Mouse (Mus musculus) neural tube, embryonic 13.5 days (tissue): ENCODE measurements around the gene Sirt4. TPM values are rescaled to one million over a fixed set of nuclear protein-coding genes. Genes with fewer than 3 reads are reported as not detected.
A peak's percentile ranks its signal among the peaks of the same experiment; 100 is the strongest.

ENCODE experiments used
- ATAC-seq: fragments of 200-750 bp; cut with Nextera tagmentation; 2 replicates; pipeline ENCODE4 v1.8.0; 2017; ENCODE audit warnings: low read depth, mild to moderate bottlenecking, moderate TSS enrichment, moderate library complexity
- H3K27ac ChIP-seq: fragments of 300-500 bp; sonication (generic); replicated peaks from 2 replicates; pipeline ENCODE4 v1.5.1; 2015; ENCODE audit warnings: moderate library complexity, mild to moderate bottlenecking, inconsistent platforms
- H3K27me3 ChIP-seq: fragments of 300-500 bp; sonication (generic); 2 replicates; pipeline ENCODE4 v1.6.1; 2015; ENCODE audit warnings: mild to moderate bottlenecking, inconsistent platforms
- H3K36me3 ChIP-seq: fragments of 300-500 bp; sonication (generic); 2 replicates; pipeline ENCODE4 v1.6.1; 2015; ENCODE audit warnings: mild to moderate bottlenecking, inconsistent platforms
- H3K4me1 ChIP-seq: fragments of 300-500 bp; sonication (generic); replicated peaks from 2 replicates; pipeline ENCODE4 v1.6.1; 2015; ENCODE audit warnings: inconsistent platforms
- H3K4me2 ChIP-seq: fragments of 300-500 bp; sonication (generic); 2 replicates; pipeline ENCODE4 v1.6.1; 2015; ENCODE audit warnings: inconsistent platforms, mild to moderate bottlenecking, moderate library complexity
- H3K4me3 ChIP-seq: fragments of 300-500 bp; sonication (generic); 2 replicates; pipeline ENCODE4 v1.5.1; 2015; ENCODE audit warnings: mild to moderate bottlenecking, inconsistent platforms
- H3K9ac ChIP-seq: fragments of 300-500 bp; sonication (generic); 2 replicates; pipeline ENCODE4 v1.6.1; 2015; ENCODE audit warnings: moderate library complexity, mild to moderate bottlenecking, inconsistent platforms
- H3K9me3 ChIP-seq: fragments of 300-500 bp; sonication (generic); 2 replicates; pipeline ENCODE4 v1.6.1; 2016; ENCODE audit warnings: inconsistent platforms
- WGBS: fragments of 180-500 bp; shearing (Covaris S2); methylation state at CpG from one replicate; pipeline ENCODE4 v1.1.7; 2015; 5-methylcytosine and 5-hydroxymethylcytosine counted together
- polyA plus RNA-seq: library from polyadenylated mRNA; unstranded; fragments of >200 nt; fragmentation: Nextera tagmentation; extraction: Ambion mirVana; gene quantifications from 2 replicates; pipeline ENCODE4 v1.2.1, GENCODE M21; 2015

Gene Sirt4
- polyA plus RNA-seq, 1 experiment from 2014 or later, result 26.8 TPM

DNA sequence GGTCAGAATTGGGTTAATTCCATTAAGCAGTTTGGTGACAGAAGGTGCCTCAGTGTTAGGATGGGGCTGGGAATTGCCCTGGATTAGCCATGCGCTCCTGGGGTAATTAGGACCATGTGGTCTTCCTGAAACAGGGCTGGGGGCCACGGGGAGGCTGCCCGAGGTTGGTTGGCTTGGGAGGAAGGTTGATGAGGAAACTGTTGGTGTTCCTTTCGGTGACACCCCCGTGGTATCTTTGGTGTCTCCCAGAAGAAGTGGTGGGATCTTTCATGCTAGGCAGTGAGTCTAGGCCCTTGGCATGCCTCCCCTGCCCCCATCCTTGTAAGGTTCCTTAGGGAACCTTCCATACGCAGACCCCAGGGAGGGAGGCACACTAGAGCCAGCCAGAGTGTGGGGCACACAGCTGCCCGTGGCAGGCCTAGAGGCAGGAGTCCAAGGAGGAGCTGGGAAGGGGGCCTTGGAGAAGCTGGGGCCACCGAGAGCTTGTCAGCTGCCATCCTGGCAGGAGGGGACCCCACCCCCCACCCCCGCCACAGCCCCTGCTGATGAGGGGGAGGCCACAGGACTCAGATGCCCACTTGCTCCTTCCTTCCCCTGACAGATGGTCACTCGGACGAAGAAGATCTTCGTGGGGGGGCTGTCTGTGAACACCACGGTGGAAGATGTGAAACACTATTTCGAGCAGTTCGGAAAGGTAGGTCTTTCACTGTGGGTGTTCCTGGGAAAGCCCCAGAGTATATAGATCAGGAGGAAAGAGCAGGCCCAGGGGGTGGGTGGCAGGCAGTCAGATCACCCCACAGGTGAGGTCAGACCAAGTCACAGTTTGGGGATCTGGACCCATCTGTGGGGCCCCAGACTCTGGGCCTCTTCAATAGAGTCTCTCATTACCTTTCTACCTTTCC lies 49.4 kb downstream of the Sirt4 start:
- Histone ChIP-seq H3K4me1 (peaks cover 96% of the 10 kb centered on the region), H3K4me2 (peak overlapping the region; percentile 93), H3K9ac (peak overlapping the region; percentile 100), H3K4me3 (peak overlapping the region; percentile 97), H3K27ac (peak overlapping the region; percentile 100), H3K27me3 (no peaks in the 10 kb centered on the region), H3K36me3 (peaks cover 45% of the 10 kb centered on the region), H3K9me3 (no peaks in the 10 kb centered on the region)
- no peak for ATAC-seq
- 14% methylated on average over 15 of the region's 15 CpGs for WGBS

DNA sequence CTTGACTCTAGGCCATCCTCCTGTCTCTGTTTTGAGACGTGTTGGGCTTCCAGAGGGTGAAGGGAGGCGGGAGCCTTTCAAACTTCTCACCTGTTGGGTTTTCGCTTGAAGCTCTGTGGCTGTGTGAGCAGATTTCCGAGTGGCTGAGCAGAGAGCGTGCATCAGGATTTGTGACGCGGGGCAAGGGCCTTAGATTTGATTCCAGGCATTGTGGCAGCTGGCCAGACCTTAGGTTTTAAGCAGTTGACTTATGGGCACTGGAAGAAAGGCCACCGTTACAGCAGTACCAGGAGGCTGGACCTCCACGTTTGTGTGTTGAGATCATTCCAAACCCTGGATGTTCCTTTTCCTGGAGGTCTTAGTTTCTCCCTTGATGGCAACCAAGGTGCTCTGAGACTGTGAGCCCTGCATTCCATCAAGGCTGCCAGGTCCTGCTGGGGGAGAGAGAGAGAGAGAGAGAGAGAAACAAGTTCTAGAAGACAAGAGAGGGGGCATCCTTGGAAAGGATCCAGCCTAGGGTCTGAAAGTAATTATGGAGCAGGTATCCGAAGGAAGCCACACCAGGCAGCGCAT lies 50.2 kb downstream of the Sirt4 start:
- H3K9me3 ChIP-seq, result no peaks in the 10 kb centered on the region
- peak overlapping the region; percentile 93 for H3K4me2 ChIP-seq
- no peak for ATAC-seq
- H3K4me3 ChIP-seq, result peak overlapping the region; percentile 97
- peaks cover 89% of the 10 kb centered on the region for H3K4me1 ChIP-seq
- peaks cover 38% of the 10 kb centered on the region for H3K36me3 ChIP-seq
- WGBS, result 18% methylated on average over 11 of the region's 11 CpGs
- H3K9ac ChIP-seq, result peak overlapping the region; percentile 100
- peak overlapping the region; percentile 100 for H3K27ac ChIP-seq
- H3K27me3 ChIP-seq, result no peaks in the 10 kb centered on the region

DNA sequence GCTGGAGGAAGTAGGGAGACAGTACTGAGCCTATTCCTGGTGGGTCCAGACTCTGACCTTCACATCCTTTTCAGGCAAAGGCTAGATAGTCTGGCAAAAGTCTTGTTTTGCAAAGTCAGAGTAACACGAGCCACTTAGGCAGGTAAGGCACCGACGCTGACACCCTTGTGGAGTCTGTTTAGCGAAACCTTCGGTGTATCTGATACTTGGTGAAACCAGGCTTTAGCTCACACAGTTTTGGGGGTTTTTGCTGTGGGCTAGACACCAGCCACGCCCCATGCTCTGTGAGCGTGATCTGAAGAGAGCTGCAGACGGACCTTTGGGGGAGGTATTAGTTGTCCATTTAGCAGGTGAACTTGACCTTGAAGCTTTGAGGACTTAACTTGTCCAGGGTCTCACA lies 51.3 kb downstream of the Sirt4 start:
- peak overlapping the region; percentile 97 for H3K4me3 ChIP-seq
- H3K27me3 ChIP-seq, result no peaks in the 10 kb centered on the region
- H3K36me3 ChIP-seq, result peaks cover 29% of the 10 kb centered on the region
- H3K4me1 ChIP-seq, result peaks cover 87% of the 10 kb centered on the region
- peak overlapping the region; percentile 100 for H3K27ac ChIP-seq
- peak overlapping the region; percentile 100 for H3K9ac ChIP-seq
- WGBS, result 78% methylated on average over 8 of the region's 8 CpGs
- no peak for ATAC-seq
- H3K9me3 ChIP-seq, result no peaks in the 10 kb centered on the region
- H3K4me2 ChIP-seq, result peak overlapping the region; percentile 93

DNA sequence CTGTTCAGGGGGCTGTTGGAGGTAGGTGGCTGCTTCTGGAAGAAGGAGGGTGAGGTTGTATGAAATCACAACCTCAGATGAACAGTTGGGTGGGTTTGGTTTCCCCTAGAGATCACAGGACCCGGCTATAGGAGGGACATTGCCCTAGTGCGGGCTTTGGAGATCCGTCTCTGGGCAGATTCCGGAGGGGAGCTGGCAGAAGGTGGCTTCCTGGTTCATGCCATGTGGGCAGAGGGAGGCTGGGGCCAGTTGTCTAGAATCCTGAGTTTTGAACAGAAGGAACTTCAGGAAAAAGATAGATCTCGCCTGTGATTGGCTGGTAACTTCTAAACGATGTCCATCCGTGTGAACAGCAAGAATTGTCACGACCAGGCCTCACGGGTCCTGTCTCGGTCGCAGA lies 52.1 kb downstream of the Sirt4 start:
- Histone ChIP-seq H3K27ac (peak overlapping the region; percentile 100), H3K27me3 (no peaks in the 10 kb centered on the region), H3K4me2 (peak overlapping the region; percentile 93), H3K4me3 (peak overlapping the region; percentile 97), H3K4me1 (peaks cover 87% of the 10 kb centered on the region), H3K9ac (peak overlapping the region; percentile 100), H3K9me3 (no peaks in the 10 kb centered on the region), H3K36me3 (peaks cover 27% of the 10 kb centered on the region)
- no peak for ATAC-seq
- 40% methylated on average over 11 of the region's 11 CpGs for WGBS

DNA sequence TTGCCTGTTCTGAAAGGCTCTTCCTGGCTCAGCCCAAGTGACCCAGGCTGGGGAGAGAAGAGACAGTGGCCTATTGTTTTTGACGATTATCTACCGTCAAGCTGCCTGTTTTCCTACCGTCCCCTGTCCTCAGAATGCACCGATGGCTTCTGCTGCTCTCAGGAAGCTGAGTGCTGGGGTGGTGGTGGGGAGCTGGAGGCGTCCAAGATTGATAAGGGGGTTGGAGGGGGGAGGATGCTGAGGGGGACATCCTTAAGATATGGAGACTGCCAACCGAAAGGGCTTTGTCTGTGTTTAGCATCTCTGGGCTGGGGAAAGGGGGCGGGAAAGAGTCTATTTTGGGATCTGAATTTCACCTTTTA lies 52.6 kb downstream of the Sirt4 start:
- Histone ChIP-seq H3K36me3 (peaks cover 26% of the 10 kb centered on the region; the same call in 1 of the 2 replicates), H3K4me3 (peak overlapping the region; percentile 97), H3K4me1 (peaks cover 85% of the 10 kb centered on the region), H3K27ac (peak overlapping the region; percentile 100), H3K27me3 (no peaks in the 10 kb centered on the region), H3K4me2 (peak overlapping the region; percentile 93), H3K9ac (peak overlapping the region; percentile 100), H3K9me3 (no peaks in the 10 kb centered on the region)
- 12% methylated on average over 7 of the region's 7 CpGs for WGBS
- no peak for ATAC-seq

DNA sequence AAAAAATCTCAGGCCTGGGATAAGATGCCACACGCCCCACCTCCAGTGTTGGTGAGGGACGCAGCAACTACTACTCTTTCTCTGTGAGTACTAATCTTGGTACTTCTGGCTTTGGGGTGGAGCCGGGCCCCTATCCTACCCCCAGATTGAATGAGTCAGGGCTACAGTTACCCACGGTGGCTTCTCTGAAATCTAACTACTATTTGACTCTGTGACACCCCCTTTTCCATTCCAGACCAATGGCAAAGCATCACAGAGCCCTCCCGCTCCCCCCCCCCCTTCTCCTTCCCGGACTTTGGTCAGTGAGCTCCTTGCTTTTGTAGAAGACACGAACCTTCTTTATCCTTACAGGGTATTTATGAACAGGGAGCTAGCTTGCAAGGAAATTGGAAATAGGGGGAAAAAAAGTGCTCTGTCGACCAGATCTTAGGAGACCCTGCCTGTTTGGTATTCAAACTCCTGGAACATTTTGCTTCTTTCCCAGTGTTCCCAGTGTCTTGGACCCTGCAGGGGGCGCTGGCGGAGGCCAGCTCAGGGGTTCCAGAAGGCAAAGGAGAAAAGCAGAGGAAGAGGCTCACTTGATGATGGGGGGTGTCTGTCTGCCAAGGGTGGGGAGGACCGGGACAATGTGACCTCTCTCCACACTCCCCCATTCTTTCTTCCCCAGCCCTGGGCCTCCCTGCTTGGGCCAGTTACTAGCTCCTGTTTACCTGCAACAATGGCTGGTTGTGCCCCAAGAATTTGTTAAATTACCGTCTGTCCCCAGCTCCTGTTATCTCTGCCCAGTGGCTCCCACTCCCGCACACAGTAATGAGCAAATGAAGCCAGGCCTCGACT lies 53.2 kb downstream of the Sirt4 start:
- Histone ChIP-seq H3K36me3 (peaks cover 26% of the 10 kb centered on the region; the same call in 1 of the 2 replicates), H3K27me3 (no peaks in the 10 kb centered on the region), H3K4me1 (peaks cover 79% of the 10 kb centered on the region), H3K9ac (peak overlapping the region; percentile 100), H3K4me3 (peak overlapping the region; percentile 97), H3K4me2 (peak overlapping the region; percentile 93), H3K27ac (peak overlapping the region; percentile 100), H3K9me3 (no peaks in the 10 kb centered on the region)
- WGBS, result 1% methylated on average over 14 of the region's 14 CpGs
- no peak for ATAC-seq

DNA sequence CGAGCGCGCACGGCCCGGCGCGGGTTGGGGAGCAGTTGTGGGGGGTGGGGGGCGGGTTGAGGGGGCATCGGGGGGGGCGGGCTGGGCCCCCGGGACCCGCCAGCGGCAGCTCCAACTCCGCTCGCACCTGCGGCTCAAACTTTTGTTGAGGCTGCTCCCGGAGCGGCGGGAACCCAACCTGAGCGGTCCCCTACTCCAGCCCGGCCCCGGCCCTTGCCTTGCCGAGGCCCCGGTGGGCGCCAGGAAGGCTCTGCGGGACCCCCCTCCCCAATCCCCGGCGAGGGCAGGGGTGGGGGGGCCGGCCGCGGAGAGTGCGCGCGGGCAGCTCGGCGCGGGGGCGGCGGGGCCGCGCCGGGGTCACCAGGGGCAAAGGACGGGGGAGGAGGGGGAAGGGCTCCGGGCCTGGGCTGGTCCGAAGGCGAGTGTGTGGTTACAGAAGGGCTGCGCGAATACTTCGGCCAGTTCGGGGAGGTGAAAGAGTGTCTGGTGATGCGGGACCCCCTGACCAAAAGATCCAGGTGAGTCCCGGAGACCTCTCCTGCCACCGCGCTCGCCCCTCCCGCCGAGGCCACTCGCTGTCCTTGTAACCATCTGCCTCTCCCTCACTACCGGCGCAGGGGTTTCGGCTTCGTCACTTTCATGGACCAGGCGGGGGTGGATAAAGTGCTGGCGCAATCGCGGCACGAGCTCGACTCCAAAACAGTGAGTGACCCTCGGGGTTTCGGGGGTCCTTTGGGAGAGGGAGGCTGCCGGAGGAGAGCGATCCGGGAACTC lies 54.2 kb downstream of the Sirt4 start:
- no peaks in the 10 kb centered on the region for H3K9me3 ChIP-seq
- no peaks in the 10 kb centered on the region for H3K27me3 ChIP-seq
- peak overlapping the region; percentile 100 for H3K9ac ChIP-seq
- peak overlapping the region; percentile 93 for H3K4me2 ChIP-seq
- peaks cover 70% of the 10 kb centered on the region for H3K4me1 ChIP-seq
- H3K27ac ChIP-seq, result peak overlapping the region; percentile 100
- H3K4me3 ChIP-seq, result peak overlapping the region; percentile 97
- H3K36me3 ChIP-seq, result peaks cover 25% of the 10 kb centered on the region; the same call in 1 of the 2 replicates
- under 1% methylated on average over 43 of the region's 73 CpGs for WGBS
- peak; percentile 10; the same call in 1 of the 2 replicates for ATAC-seq

DNA sequence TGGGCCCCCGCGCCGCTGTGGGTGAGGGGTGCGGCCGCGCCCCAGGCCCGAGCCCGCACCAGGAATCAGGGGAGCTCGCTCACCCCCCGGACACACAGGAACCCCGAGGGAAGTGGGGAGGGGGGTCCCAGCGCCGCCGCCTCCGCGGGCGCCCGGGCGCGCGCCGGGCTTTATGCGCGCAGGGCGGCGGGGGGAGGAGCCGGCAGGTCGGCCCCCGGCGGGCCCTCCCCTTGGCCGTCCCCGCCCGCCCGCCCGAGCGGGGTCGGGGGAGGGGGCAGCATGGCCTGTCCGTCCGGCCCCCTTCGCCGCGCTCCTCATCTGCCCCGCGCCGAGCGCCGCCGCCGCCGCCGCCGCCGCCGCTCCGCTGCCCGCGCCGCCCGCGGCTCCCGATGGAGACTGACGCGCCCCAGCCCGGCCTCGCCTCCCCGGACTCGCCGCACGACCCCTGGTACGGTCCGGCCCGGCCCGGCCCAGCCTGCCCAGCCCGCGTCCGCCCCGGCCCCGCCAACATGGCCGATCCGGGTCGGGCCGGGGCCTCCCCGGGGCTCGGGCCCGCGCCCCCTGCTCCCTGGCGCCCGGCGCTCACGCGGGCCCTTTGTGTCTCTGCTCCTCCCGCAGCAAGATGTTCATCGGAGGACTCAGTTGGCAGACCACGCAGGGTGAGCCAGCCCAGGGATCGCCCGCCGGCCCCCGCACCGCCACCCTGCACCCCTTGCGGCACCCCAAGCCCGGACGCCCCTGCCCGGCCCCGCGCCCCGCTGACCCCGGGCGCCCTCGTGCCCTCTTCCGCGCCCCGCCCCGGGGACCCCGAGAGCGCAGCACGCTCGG lies 55.0 kb downstream of the Sirt4 start, which contains the start of gene Msi1:
Gene Msi1, plus strand, starts transcription at position 241 of the 828 bp plus-strand sequence.
- Histone ChIP-seq H3K27ac (peak within 1 kb of the TSS; percentile 100), H3K9ac (peak within 1 kb of the TSS; percentile 100), H3K4me1 (peaks cover 62% of the 10 kb centered on the region), H3K27me3 (no peaks in the 10 kb centered on the region), H3K36me3 (peaks cover 17% of the 10 kb centered on the region; the same call in 1 of the 2 replicates), H3K4me3 (peak within 1 kb of the TSS; percentile 97), H3K9me3 (no peaks in the 10 kb centered on the region), H3K4me2 (peak within 1 kb of the TSS; percentile 93)
- ATAC-seq, result peak; percentile 62
- WGBS, result 2% methylated on average over 27 of the region's 117 CpGs

DNA sequence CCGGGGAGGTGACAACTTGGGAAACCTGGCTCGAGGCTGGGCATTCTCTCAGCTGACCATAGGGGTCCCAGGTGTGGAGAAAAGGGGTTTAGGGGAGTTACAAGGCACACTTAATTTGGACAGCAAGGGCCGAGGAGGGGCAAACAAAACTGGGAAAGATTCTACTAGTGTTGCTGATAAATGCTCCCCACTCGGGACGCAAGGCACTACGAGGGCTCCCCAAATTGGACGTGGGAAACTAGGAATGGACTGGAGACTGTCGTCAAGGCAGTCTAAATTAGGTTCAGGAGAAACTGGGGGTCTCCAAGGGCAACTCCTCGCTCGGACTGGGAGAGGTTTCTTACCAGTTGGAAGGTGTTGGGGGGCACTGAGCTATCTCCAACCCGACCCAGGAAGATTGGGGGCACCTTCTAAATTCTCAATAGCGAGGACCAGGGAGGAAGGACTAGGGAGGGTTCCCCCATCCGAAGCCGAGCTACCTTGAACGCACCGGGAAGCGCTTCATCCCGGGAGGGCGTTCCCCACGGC lies 55.6 kb downstream of the Sirt4 start:
- no peak for ATAC-seq
- Histone ChIP-seq H3K9ac (peak overlapping the region; percentile 100), H3K27me3 (no peaks in the 10 kb centered on the region), H3K4me2 (peak overlapping the region; percentile 93), H3K4me1 (peaks cover 55% of the 10 kb centered on the region), H3K4me3 (peak overlapping the region; percentile 97), H3K27ac (peak overlapping the region; percentile 100), H3K9me3 (no peaks in the 10 kb centered on the region), H3K36me3 (peaks cover 11% of the 10 kb centered on the region; the same call in 1 of the 2 replicates)
- 1% methylated on average over 20 of the region's 20 CpGs for WGBS
